Mouse (Mus musculus): Measurements from ENCODE around the gene Itgav.

Itgav gene

DNA sequence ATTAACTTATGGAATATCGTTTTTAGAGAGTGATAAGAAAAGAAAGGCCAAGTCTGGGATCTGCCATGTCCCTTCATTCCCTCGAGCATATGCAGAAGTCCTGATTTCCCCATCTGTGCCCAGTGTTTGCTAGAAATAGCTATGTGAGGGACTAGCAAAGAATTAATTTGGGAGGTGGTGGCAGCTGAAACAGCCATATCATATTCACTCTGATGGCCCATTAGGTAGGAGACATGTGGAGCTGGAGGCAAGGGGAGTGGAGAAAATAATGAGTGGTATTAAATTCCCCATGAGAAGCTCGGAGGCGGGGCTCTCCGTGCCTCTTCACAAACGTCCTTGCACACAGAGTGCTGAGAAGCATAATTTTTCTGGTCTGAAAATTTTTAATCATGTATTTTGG lies 92.0 kb downstream of the Itgav start:
- DNase-seq, result no peak

DNA sequence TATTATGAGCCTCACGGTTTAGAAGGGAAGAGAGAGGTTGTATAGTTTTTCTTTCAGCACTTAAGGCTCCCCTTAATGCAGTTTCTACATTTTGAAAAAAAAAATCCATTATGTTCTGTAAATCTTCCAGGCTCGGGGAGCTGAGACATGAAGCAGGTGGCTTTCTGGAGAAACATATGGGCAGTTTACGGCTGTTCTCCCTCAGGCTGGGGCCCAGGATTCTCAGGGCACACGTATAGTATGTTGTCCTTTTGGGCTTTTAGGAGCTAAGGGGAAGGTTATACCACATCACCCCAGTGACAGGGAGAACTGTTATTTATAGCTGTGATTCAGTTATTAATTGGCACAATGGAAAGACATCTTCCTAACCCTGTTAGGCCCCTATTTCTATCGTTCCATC lies 101.0 kb downstream of the Itgav start:
- no peak for DNase-seq

- no peak for DNase-seq
Observed at GRCm38 (mm10) chr2:83828895-83829539, 104.8 kb downstream of the Itgav start.

DNA sequence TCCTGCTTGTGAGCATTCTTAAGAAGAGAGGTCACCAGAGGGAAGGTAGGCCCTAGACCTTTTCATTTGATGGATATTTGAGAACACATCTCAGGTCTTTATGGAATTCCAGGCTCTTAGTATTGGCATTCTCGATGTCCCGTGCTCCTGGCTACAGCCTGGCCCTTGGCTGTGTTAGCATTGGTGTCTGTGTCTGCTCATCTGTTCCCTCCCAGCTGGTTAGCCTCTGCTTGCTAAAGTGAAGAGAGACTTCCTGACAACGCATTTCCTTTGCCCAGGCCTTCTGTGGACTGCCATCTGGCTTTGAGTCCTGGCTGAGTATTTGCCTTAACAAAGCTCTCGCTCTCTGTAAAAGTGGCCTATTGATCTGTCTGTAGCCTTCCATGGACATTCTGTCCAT lies 108.7 kb downstream of the Itgav start:
- no peak for DNase-seq

DNA sequence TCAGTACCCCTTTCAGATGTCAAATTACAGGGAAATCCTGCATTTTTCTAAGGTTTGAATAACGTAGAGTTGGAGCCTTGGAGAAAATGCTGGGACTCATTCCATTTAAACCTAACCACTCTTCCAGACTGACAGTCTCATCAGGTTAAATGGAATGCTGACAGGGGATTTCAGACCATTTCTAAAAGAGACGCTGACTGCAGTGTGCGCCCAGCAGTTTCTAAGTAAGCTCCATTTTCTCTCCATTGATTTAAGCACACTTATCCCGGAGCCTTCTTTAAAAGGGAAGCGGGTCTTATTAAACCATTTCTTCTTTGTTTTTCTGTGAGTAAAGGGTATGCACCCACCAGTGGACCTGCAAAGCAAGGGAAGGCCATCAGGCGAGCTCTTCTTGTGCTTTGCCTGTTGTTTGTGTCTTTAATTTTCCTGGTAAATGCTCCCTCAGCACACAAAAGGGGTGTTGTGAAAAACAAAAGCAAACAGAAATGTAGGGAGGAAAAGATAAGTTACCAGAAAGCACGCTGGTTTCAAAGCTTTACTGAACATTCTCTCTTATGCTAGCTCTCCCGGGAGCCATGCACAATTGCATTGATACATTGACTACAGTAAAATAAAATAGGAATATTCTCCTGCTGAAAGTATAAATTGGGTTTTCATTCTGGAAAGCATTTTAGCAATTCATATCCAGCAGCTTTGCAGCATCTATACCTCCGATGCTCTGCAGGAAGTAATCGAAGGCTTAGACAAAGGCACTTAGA lies 111.3 kb downstream of the Itgav start:
- DNase-seq, result no peak

DNA sequence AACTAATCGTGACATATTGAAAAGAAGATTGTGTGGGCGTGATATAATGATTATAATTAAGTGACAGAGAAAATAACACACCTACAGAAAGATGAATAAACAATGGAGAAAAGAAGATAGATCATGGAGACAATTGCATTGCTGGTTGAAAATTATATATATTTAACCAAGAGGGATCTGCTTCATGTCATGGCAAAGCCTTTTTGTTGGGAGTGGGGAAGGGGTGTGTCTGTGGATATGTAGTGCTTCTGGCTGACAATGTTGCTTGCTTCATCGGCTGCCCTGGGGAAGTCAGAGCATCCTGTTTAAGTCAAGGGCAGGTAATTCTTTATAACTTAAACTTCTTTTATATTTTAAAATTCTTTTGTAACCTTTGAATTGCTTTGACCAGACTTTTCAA lies 124.3 kb downstream of the Itgav start:
- DNase-seq, result no peak

DNA sequence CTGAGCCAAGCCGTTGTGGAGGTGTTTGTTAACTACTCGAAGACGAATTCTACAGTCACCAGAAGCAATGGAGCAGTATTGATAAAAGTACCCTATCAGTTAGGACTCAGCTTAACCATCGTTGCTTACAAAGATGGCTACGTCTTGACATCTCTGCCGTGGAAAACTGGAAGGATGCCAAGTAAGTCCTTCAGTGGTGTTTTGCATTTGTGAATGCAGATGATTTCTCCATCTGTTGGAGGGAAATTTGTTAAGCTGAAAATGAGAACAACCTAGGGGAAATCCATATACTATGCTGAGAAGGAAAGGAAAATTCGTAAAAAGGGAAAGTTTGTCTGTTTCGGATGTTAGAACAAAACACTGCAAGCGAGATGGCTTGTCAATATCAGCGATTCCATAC lies 129.2 kb downstream of the Itgav start:
- no peak for DNase-seq

DNA sequence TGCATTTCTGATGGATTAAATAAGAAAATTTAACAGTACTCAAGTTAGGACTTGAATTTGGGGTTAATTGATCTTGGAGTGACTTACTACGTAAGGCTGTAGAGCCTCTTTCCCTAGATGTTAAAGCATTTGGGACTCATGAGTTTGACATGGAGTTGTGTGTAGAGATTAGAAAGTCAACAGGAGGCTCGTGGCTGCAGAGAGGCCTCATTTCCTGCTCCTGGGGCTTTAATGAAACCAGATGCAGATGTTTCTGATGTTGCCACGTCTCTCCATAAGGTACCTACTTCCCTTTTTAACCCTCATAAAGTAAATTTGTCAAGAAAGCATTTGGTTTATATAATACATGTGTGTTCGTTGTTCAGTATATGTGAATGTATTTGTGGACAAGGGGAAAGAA lies 132.0 kb downstream of the Itgav start:
- DNase-seq, result no peak
